Mouse (Mus musculus): ENCODE results near the gene Olfr509.
"Not testable (repeated sequence)": the region's sequence is repeated elsewhere in the genome, so short reads cannot be mapped to it uniquely, and the experiment has no call there.

Olfr509 gene

DNA sequence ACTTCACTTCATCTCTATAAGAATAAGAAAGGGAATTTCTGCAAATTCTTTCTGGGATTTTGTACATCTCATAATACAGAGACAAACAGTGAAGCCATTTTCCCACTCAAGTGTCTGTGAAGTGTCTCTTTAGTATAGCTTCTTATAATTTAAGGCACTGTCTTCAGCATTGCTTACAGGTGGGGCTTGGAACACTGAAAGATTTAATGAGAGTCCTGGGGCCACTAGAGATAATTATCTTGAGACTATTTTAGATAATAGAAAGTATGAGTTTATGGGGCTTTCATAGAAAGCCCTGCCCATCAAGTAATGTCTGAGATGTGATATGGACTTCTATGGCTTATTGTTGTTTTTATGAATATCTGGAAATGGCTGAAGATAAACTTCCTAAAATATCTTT is at the start of gene Olfr509:
Gene Olfr509, minus strand, starts transcription at position 101 of the 400 bp plus-strand sequence.
- DNase-seq (ENCODE audit: low spot score) = no peak

DNA sequence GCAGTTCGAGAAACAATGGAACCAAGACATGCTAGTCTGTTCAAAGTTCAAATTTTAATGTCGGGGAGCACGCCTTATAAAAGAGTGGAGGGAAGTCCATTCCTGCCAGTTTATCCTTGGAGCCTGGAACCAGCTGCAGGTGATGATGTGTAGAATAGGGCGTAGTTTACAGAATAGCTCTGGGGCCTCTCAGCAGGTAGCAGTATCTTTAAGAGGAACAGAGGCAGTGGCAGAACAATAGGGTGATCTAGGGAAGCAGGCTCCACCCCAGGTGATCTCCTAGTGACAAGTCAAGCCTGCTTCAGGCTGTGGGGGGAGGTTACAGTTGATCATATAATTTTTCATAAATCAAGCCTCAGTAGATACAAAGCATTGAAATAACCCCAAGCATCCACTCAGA is 27.2 kb upstream of the Olfr509 start:
- DNase-seq (ENCODE audit: low spot score) = no peak

DNA sequence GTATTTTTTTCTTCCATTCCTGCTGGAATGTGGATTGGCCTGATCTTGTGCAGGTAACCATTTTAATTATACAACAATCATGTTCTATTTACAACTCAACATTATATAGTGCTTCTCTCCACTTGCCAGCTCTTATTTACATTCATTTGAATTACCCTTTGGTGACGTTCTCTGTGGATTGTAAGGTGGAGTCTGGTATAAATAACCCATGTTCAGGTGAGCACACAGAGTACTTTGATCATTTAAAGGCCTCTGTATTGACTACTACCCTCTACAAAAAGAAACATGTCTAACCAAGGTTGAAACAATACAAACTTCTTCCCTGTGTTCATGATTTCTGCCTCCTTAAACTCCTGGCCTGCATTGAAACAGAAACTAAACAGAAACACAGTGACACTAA is 19.4 kb upstream of the Olfr509 start:
- DNase-seq (ENCODE audit: low spot score) = no peak

DNA sequence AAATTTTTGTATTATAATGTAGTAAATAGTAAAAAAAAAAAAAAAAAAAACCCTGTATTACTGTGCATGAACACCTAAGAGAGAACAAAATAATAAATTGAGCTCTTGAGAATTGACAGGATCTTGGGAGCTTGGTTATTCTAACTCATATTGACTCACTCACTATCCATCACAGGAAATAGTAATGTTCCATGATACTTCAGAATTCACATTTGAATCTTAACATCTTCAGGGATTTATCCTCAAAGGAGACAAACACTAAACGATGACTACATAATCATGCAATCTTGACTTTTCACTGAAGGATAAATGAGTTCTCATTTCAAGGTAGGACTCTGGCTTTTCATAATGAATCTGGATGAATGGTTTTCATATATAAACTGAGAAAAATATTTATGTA is 14.4 kb upstream of the Olfr509 start, which contains the start of gene Olfr510:
Gene Olfr510, plus strand, starts transcription at position 301 of the 400 bp plus-strand sequence.
- no peak for DNase-seq (ENCODE audit: low spot score)

DNA sequence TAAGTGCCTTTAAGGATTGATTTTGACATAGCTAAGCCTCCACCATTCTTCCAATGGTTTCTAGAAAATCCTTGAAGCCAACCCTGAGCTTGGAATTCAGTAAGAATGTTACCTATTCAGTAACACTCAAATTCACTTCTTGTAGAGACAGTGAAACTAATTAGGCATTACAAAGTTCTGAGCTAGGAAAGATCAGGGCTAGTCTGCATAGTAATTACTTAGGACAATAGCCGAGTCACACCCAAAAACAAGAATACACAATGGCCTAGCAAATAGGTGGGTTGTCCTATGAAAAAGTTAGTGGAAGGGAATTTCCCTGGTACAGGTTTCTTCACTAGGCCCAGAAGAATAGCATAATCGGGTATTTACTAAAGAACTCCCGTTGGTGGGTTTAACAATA is 10.7 kb upstream of the Olfr509 start:
- no peak for DNase-seq (ENCODE audit: low spot score)

DNA sequence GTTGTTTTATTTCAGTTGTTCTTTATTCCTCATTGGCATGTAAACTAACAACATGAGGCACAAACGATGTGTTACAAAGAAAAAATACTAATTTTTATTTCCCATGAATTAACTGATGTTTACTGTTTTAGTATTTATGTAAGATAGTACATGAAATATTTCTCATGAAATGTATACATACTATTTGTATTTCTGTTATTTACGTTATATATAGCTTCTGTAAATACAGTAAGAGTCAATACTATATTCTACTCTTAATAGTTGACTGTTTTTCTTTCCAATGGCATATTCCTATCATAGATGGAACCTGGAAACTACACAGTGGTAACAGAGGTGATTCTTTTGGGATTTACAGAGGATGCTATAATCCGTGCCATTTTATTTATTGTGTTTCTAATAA is 22.0 kb downstream of the Olfr509 start, which contains the start of gene Olfr508:
Gene Olfr508, plus strand, starts transcription at position 301 of the 400 bp plus-strand sequence.
- no peak for DNase-seq (ENCODE audit: low spot score)

DNA sequence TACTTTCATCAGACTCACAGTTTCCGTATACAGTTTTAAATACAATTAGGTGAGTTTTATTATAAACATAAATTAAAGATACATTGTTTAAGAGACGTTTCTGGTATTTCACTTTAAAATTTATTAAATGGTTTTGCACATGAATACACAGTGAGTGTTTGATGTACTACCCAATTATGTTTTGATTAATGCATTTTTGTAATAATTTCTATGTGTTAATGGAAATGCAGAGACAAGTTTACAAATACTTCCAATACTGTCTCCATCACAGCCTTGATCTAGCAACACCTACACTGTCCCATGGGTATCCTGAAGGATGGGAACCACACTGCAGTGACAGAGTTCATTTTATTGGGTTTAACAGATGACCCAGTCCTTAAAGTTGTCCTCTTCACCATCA is 30.2 kb downstream of the Olfr509 start, which contains the start of gene Olfr507:
Gene Olfr507, plus strand, starts transcription at position 301 of the 400 bp plus-strand sequence.
- no peak for DNase-seq (ENCODE audit: low spot score)

DNA sequence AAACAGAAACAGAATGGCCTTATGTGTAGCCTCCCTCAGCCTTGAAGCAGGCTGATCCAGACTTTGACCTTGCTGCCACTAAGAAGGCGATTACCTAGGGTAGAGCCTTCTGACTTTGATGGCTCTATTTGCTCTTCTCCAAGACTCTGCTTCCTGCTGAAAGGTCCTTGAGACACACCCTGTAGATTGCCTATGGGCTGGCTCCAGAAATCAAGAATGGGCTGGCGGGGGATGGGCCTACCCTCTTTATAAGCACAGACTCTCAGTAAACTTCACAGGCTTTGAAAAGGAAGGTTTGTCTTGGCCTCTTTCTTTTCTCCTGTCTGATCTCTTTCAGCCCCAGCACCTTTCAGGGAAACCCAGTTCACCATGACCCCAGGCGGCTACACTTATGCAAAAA is 34.9 kb downstream of the Olfr509 start:
- DNase-seq (ENCODE audit: low spot score) = not testable (repeated sequence)

DNA sequence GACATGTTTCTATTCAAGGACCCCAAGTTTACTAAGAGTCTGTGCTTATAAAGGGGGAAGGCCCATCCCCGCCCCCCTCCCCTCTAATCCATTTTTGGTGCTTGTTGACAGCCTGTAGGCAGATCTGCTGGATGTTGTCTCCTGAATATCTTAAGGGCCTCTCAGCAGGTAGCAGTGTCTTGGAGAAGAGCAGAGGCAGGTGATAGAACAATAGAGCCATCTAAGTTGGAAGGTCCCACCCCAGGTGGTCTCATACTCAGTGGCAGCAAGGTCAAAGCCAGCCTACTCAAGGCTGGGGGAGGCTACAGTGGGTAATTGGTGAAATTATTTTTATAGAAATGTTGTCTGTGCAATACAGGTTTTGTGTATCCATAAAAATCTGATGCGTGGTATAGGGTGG is 37.6 kb downstream of the Olfr509 start:
- no peak for DNase-seq (ENCODE audit: low spot score)

DNA sequence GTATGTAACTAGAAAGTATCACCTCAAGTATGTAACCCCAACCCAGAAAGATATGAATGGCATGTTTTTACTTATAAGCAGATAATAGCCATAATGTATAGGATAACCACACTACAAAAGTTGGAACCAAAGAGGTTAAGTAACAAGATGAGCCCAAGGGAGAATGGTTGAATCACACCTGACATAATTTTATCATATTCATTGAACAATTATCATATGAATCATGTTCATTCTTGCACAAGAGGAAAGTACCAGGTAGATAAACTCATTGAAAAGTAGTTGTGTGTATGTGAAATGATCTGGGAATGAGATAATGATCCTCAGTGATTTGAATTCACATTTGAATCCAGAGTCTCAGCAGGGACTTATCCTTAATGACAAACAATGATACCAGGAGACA is 41.2 kb downstream of the Olfr509 start, which contains the start of gene Olfr506:
Gene Olfr506, plus strand, starts transcription at position 301 of the 400 bp plus-strand sequence.
- DNase-seq (ENCODE audit: low spot score) = no peak

DNA sequence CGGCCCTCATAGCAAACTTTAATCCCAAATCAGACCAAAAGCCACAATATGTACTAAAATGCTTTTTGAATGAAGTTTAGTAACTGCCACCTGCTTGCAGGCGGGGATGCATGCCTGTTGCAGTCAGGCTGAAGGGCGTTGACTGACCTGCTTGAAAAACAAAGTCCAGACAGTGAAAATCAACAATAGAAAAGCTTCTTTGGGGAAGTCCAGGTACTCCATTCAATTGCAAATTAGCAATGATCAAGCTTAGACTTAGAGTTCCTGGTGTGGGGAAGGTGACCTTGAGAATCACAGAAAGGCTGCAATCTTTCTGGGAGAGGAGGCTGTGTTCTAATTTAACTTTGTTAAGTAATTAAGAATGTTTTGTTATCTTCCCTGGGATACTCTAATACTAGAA is 49.8 kb downstream of the Olfr509 start:
- DNase-seq (ENCODE audit: low spot score) = not testable (repeated sequence)

Data from embryo, embryonic 10 days (tissue).